Mouse (Mus musculus): Measurements from ENCODE around the gene Cemip. TPM values are rescaled to one million over a fixed set of nuclear protein-coding genes. Genes with fewer than 3 reads are reported as not detected.

Gene Cemip
- total and polyA plus RNA-seq, 2 experiments from 2014 or later = 0.37 to 2.9 TPM

GRCm38 (mm10) chr7:84026090-84026489, 60.2 kb downstream of the Cemip start:
- 58% methylated on average over 4 of the region's 4 CpGs for WGBS
- ATAC-seq (ENCODE audit: insufficient read depth, low read depth) = no peak
- Histone ChIP-seq H3K9ac (replicated peaks; ENCODE audit: low read depth, low read length) (no peak overlapping the region), H3K27ac (ENCODE audit: low read depth) (no peak overlapping the region), H3K4me3 (ENCODE audit: low read depth, low read length) (no peak overlapping the region), H3K27me3 (ENCODE audit: control insufficient read depth, insufficient read depth, low read length) (no peaks in the 10 kb centered on the region), H3K9me3 (replicated peaks; ENCODE audit: control insufficient read depth, low read length) (no peaks in the 10 kb centered on the region), H3K36me3 (replicated peaks; ENCODE audit: control insufficient read depth, insufficient read depth, low read length) (no peaks in the 10 kb centered on the region), H3K4me1 (ENCODE audit: control insufficient read depth, insufficient read depth) (peaks cover 4% of the 10 kb centered on the region; the same call in 1 of the 2 replicates), H3K4me2 (ENCODE audit: low read depth, low read length) (no peak overlapping the region)
- DNase-seq (ENCODE audit: low spot score) = no peak
- no peak for TF ChIP-seq EP300 (IDR thresholded peaks at IDR 0.05; ENCODE audit: low read depth)
- no peak for TF ChIP-seq CTCF (IDR thresholded peaks at IDR 0.05; ENCODE audit: low read depth)

GRCm38 (mm10) chr7:84023466-84023865, 62.8 kb downstream of the Cemip start:
- no peaks in the 10 kb centered on the region for H3K36me3 ChIP-seq (replicated peaks; ENCODE audit: control insufficient read depth, insufficient read depth, low read length)
- H3K27me3 ChIP-seq (ENCODE audit: control insufficient read depth, insufficient read depth, low read length) = no peaks in the 10 kb centered on the region
- DNase-seq (ENCODE audit: low spot score) (no peak), ATAC-seq (ENCODE audit: insufficient read depth, low read depth) (no peak)
- H3K4me3 ChIP-seq (ENCODE audit: low read depth, low read length) = no peak overlapping the region
- TF ChIP-seq EP300 (IDR thresholded peaks at IDR 0.05; ENCODE audit: low read depth) = no peak
- no peak for TF ChIP-seq CTCF (IDR thresholded peaks at IDR 0.05; ENCODE audit: low read depth)
- no peak overlapping the region for H3K4me2 ChIP-seq (ENCODE audit: low read depth, low read length)
- no peak overlapping the region for H3K9ac ChIP-seq (replicated peaks; ENCODE audit: low read depth, low read length)
- no peaks in the 10 kb centered on the region for H3K9me3 ChIP-seq (replicated peaks; ENCODE audit: control insufficient read depth, low read length)
- no peaks in the 10 kb centered on the region for H3K4me1 ChIP-seq (ENCODE audit: control insufficient read depth, insufficient read depth)
- 80% methylated on average over 6 of the region's 6 CpGs for whole genome bisulfite sequencing
- H3K27ac ChIP-seq (ENCODE audit: low read depth) = no peak overlapping the region

GRCm38 (mm10) chr7:84022462-84022861, 63.8 kb downstream of the Cemip start:
- Histone ChIP-seq H3K27me3 (ENCODE audit: control insufficient read depth, insufficient read depth, low read length) (no peaks in the 10 kb centered on the region), H3K4me2 (ENCODE audit: low read depth, low read length) (no peak overlapping the region), H3K9ac (replicated peaks; ENCODE audit: low read depth, low read length) (no peak overlapping the region), H3K9me3 (replicated peaks; ENCODE audit: control insufficient read depth, low read length) (no peaks in the 10 kb centered on the region), H3K4me3 (ENCODE audit: low read depth, low read length) (no peak overlapping the region), H3K4me1 (ENCODE audit: control insufficient read depth, insufficient read depth) (0 out of 2 replicates have a peak, but pooled peaks cover 4% of the 10 kb centered on the region), H3K27ac (ENCODE audit: low read depth) (no peak overlapping the region), H3K36me3 (replicated peaks; ENCODE audit: control insufficient read depth, insufficient read depth, low read length) (no peaks in the 10 kb centered on the region)
- DNase-seq (ENCODE audit: low spot score) (no peak), ATAC-seq (ENCODE audit: insufficient read depth, low read depth) (no peak)
- WGBS = 64% methylated on average over 3 of the region's 3 CpGs
- TF ChIP-seq EP300 (IDR thresholded peaks at IDR 0.05; ENCODE audit: low read depth) (no peak), CTCF (IDR thresholded peaks at IDR 0.05; ENCODE audit: low read depth) (no peak)

GRCm38 (mm10) chr7:84019381-84019780, 66.9 kb downstream of the Cemip start:
- DNase-seq (ENCODE audit: low spot score) (no peak), ATAC-seq (ENCODE audit: insufficient read depth, low read depth) (no peak)
- H3K9me3 ChIP-seq (replicated peaks; ENCODE audit: control insufficient read depth, low read length) = no peaks in the 10 kb centered on the region
- H3K36me3 ChIP-seq (replicated peaks; ENCODE audit: control insufficient read depth, insufficient read depth, low read length) = no peaks in the 10 kb centered on the region
- no peak overlapping the region for H3K4me2 ChIP-seq (ENCODE audit: low read depth, low read length)
- H3K27ac ChIP-seq (ENCODE audit: low read depth) = no peak overlapping the region
- no peaks in the 10 kb centered on the region for H3K27me3 ChIP-seq (ENCODE audit: control insufficient read depth, insufficient read depth, low read length)
- no peak overlapping the region for H3K4me3 ChIP-seq (ENCODE audit: low read depth, low read length)
- TF ChIP-seq EP300 (IDR thresholded peaks at IDR 0.05; ENCODE audit: low read depth) (no peak), CTCF (IDR thresholded peaks at IDR 0.05; ENCODE audit: low read depth) (no peak)
- no peak overlapping the region for H3K9ac ChIP-seq (replicated peaks; ENCODE audit: low read depth, low read length)
- 0 out of 2 replicates have a peak, but pooled peaks cover 4% of the 10 kb centered on the region for H3K4me1 ChIP-seq (ENCODE audit: control insufficient read depth, insufficient read depth)

- Histone ChIP-seq H3K27ac (ENCODE audit: low read depth) (no peak overlapping the region), H3K36me3 (replicated peaks; ENCODE audit: control insufficient read depth, insufficient read depth, low read length) (no peaks in the 10 kb centered on the region), H3K4me1 (ENCODE audit: control insufficient read depth, insufficient read depth) (0 out of 2 replicates have a peak, but pooled peaks cover 4% of the 10 kb centered on the region), H3K4me3 (ENCODE audit: low read depth, low read length) (no peak overlapping the region), H3K9ac (replicated peaks; ENCODE audit: low read depth, low read length) (no peak overlapping the region), H3K9me3 (replicated peaks; ENCODE audit: control insufficient read depth, low read length) (no peaks in the 10 kb centered on the region), H3K4me2 (ENCODE audit: low read depth, low read length) (no peak overlapping the region), H3K27me3 (ENCODE audit: control insufficient read depth, insufficient read depth, low read length) (no peaks in the 10 kb centered on the region)
- DNase-seq (ENCODE audit: low spot score) (peak; percentile 21), ATAC-seq (ENCODE audit: insufficient read depth, low read depth) (peak; percentile 41; the same call in 1 of the 2 replicates)
- TF ChIP-seq CTCF (IDR thresholded peaks at IDR 0.05; ENCODE audit: low read depth) = peak; percentile 5; the same call in 1 of the 2 replicates
- no peak for TF ChIP-seq EP300 (IDR thresholded peaks at IDR 0.05; ENCODE audit: low read depth)
- 44% methylated on average over 5 of the region's 5 CpGs for WGBS
These were observed 67.7 kb downstream of the Cemip start for GRCm38 (mm10) chr7:84018291-84019266.
